ENCODE assay signal across 12 mouse cellular contexts in the genomic region with DNA sequence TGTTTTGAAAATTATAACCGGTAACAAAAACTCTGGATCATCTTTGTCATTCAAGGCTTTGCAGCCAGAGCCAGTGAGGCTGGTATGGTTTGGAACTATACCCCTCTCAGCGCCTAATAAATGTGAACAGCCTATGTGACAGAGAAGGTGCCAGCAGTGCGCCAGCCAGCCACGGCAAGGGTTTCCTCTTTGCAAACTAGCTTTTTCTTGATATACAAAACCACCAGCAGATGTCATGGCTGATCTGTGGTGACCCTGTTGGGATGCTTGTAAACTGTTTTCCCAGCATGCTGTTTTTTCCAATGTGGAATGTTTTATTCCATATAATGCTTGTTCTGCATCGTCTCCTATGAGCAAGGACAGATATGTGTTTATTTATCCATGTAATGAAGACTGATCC. TPM values are rescaled to one million over a fixed set of nuclear protein-coding genes. Genes with fewer than 3 reads are reported as not detected.
DNase-seq lines count a peak whose midpoint lies in the region; ATAC-seq and TF ChIP-seq lines count a peak whose summit lies in the region.
"Had no signal": no experiment of that assay in that cellular context is flagged by ENCODE, and none has a peak within 500 bp of the region (broad histone marks: within the 10 kb centered on the region; RNA-seq: fewer than 3 reads in every experiment).

No protein-coding gene starts in this region.

- peaks cover 4% of the 10 kb centered on the region for H3K9me3 ChIP-seq in CH12.LX (replicated peaks; ENCODE audit: low read length)
- H3K9me3 ChIP-seq in hindbrain, embryonic 15.5 days, result no peaks in the 10 kb centered on the region
- H3K9me3 ChIP-seq: stomach, embryonic 15.5 days had no signal

- ATAC-seq in cerebellum, adult (ENCODE audit: insufficient number of reproducible peaks, low FRiP score, low TSS enrichment), result 0 out of 2 replicates have a peak, but pooled peaks have one; percentile 36
- ATAC-seq in hindbrain, embryonic 15.5 days (ENCODE audit: low FRiP score, low read depth), result peak; percentile 79; the same call in 1 of the 2 replicates
- ATAC-seq: inflammation-experienced regulatory T-cells, adult 6 months had no signal

- H3K4me2 ChIP-seq in CH12.LX (ENCODE audit: insufficient read depth, low read depth, poor library complexity, severe bottlenecking), result no peak overlapping the region
- H3K4me2 ChIP-seq in hindbrain, embryonic 15.5 days, result peak overlapping the region; percentile 43
- H3K4me2 ChIP-seq: stomach, embryonic 15.5 days had no signal

- TF ChIP-seq POLR2A in CH12.LX (IDR thresholded peaks at IDR 0.05; ENCODE audit: low read depth, low read length), result no peak

- TF ChIP-seq RAD21 in CH12.LX (IDR thresholded peaks at IDR 0.05; ENCODE audit: low read depth, low read length), result peak; percentile 47

- DNase-seq in kidney, postnatal 4 days, result peak; percentile 17 to 22
- DNase-seq in kidney, postnatal 36 days, result no peak
- DNase-seq in CH12.LX (ENCODE audit: extremely low read depth), result no peak
- no peak for DNase-seq in ovary, adult 18-20 months (ENCODE audit: low spot score)
- no peak for DNase-seq in spleen, postnatal 36 days (ENCODE audit: low spot score in 2 of 2)
- DNase-seq in kidney, adult 9 months, result no peak

- dilution Hi-C loops in CH12.LX (cut with MboI; ENCODE audit: extremely low pct_ligation_motif_present, extremely low pct_unique_long_range_greater_than_20kb, low sequenced_read_pairs), result no loop called here

- H3K9ac ChIP-seq in CH12.LX (ENCODE audit: insufficient read depth, low read depth), result no peak overlapping the region
- peak overlapping the region; percentile 11; the same call in 1 of the 2 replicates for H3K9ac ChIP-seq in hindbrain, embryonic 15.5 days
- H3K9ac ChIP-seq: liver, embryonic 14.5 days; stomach, embryonic 15.5 days had no signal

- no peaks in the 10 kb centered on the region for H3K4me1 ChIP-seq in CH12.LX (ENCODE audit: control insufficient read depth in 1 of 2, insufficient read depth in 2 of 2)
- no peaks in the 10 kb centered on the region for H3K4me1 ChIP-seq in hindbrain, embryonic 15.5 days (replicated peaks)
- H3K4me1 ChIP-seq: stomach, embryonic 15.5 days had no signal

- TF ChIP-seq CTCF in CH12.LX (conservative IDR thresholded peaks at IDR 0.05 in 1 of 2, IDR thresholded peaks at IDR 0.05 in 1 of 2; ENCODE audit: low read depth in 2 of 2, low read length in 2 of 2), result peak in 1 of 2 experiments; percentile 47; a peak in 2 of 4 replicates

- in situ Hi-C loops in CH12.LX (cut with MboI; ENCODE audit: low pct_ligation_motif_present, low pct_unique_long_range_greater_than_20kb, low sequenced_read_pairs), result loop anchor here (10.0 kb wide), 1 partner anchor 170 kb away; the partner anchor contains the start of gene Btbd11

- no peaks in the 10 kb centered on the region for H3K27me3 ChIP-seq in CH12.LX (replicated peaks)
- H3K27me3 ChIP-seq in hindbrain, embryonic 15.5 days, result no peaks in the 10 kb centered on the region; the same call in none of the 2 replicates
- H3K27me3 ChIP-seq: stomach, embryonic 15.5 days had no signal

- H3K4me3 ChIP-seq in CH12.LX (replicated peaks in 1 of 3; ENCODE audit: low read depth in 2 of 3, low read length in 2 of 3, poor library complexity in 1 of 3), result no peak overlapping the region
- H3K4me3 ChIP-seq in hindbrain, embryonic 15.5 days, result no peak overlapping the region; the same call in 1 of the 2 replicates
- H3K4me3 ChIP-seq: stomach, embryonic 15.5 days had no signal

- no peak overlapping the region for H3K27ac ChIP-seq in CH12.LX (ENCODE audit: insufficient read depth, low read depth)
- H3K27ac ChIP-seq in hindbrain, embryonic 15.5 days (replicated peaks), result 0 out of 2 replicates have a peak overlapping the region, but pooled peaks have one; percentile 1
- H3K27ac ChIP-seq: liver, embryonic 14.5 days; stomach, embryonic 15.5 days had no signal

- H3K36me3 ChIP-seq in CH12.LX (replicated peaks in 1 of 2; ENCODE audit: control insufficient read depth in 1 of 2, insufficient read depth in 1 of 2, low read length in 1 of 2), result no peaks in the 10 kb centered on the region
- no peaks in the 10 kb centered on the region for H3K36me3 ChIP-seq in hindbrain, embryonic 15.5 days
- H3K36me3 ChIP-seq: G1E; stomach, embryonic 15.5 days had no signal

- 62% methylated on average over 5 of the region's 5 CpGs for WGBS in hindbrain, embryonic 15.5 days

- H3K79me2 ChIP-seq in CH12.LX (replicated peaks; ENCODE audit: control insufficient read depth, extremely low read depth, insufficient read depth, poor library complexity, severe bottlenecking), result no peaks in the 10 kb centered on the region

- TF ChIP-seq EP300 in CH12.LX (IDR thresholded peaks at IDR 0.05; ENCODE audit: low read length), result no peak

TF ChIP-seq in CH12.LX, 34 proteins besides CTCF, POLR2A, EP300 and RAD21:
- TF ChIP-seq ELF1 (IDR thresholded peaks at IDR 0.05; ENCODE audit: low read depth, low read length), result no peak
- TF ChIP-seq ZKSCAN1 (IDR thresholded peaks at IDR 0.05; ENCODE audit: borderline replicate concordance, low read depth, low read length), result no peak
- no peak for TF ChIP-seq USF1 (IDR thresholded peaks at IDR 0.05; ENCODE audit: low read depth, low read length)
- TF ChIP-seq UBTF (IDR thresholded peaks at IDR 0.05; ENCODE audit: low read depth, low read length), result no peak
- TF ChIP-seq USF2 (conservative IDR thresholded peaks at IDR 0.05; ENCODE audit: low read depth, low read length), result no peak
- TF ChIP-seq NRF1 (IDR thresholded peaks at IDR 0.05; ENCODE audit: low read depth, low read length), result no peak
- TF ChIP-seq SMC3 (IDR thresholded peaks at IDR 0.05; ENCODE audit: low read depth, low read length), result peak; percentile 17
TF ChIP-seq in CH12.LX: peak in this region for 1.

RNA-seq across cellular contexts. Expression of gene Cry1, which starts 30.0 kb away (rescaled TPM):
- total RNA-seq in CH12.LX (2012; rRNA removed), result 16.3 and 16.5 TPM in 2 replicates
- 17.1 and 19.6 TPM in 2 replicates for total RNA-seq in CH12.LX (2014; rRNA removed)
- polyA plus RNA-seq in CH12.LX (2012; ENCODE audit: insufficient read length, low read depth), result 19.1 and 19.8 TPM in 2 replicates
- 36.0 and 36.7 TPM in 2 replicates for polyA plus RNA-seq in hindbrain, embryonic 15.5 days (2015; fragmentation: Nextera tagmentation; extraction: Ambion mirVana)
- polyA plus RNA-seq: G1E had no signal

Comparison
In these comparisons a context has a peak if more than half of its experiments do, and no peak if none do; other contexts are left out.
1. DNase-seq: peak in kidney, postnatal 4 days (2 of 2); none in kidney, postnatal 36 days (0 of 2), CH12.LX (single experiment), ovary, adult 18-20 months (single experiment), spleen, postnatal 36 days (0 of 2) and kidney, adult 9 months (single experiment).